Mouse (Mus musculus) myocyte (in vitro differentiated cells): ENCODE results near the gene Arf1.

ENCODE experiments used
- E2F4 ChIP-seq: IDR thresholded peaks from one replicate; pipeline ENCODE4 v1.6.1; 2011; ENCODE audit warnings: mild to moderate bottlenecking, control low read depth, moderate library complexity; ENCODE audit not compliant: insufficient read depth
- MAX ChIP-seq: IDR thresholded peaks from one replicate; pipeline ENCODE4 v1.6.1; 2011; ENCODE audit warnings: low read depth, mild to moderate bottlenecking, control low read depth
- MYOG ChIP-seq, 3 experiments: IDR thresholded peaks; one replicate each; pipeline ENCODE4 v1.6.1; 2011; ENCODE audit warnings: control low read depth in 2 of 3, low read depth in 2 of 3, mild to moderate bottlenecking in 2 of 3; ENCODE audit not compliant: insufficient read length in 2 of 3, control insufficient read depth in 1 of 3, insufficient read depth in 1 of 3
- POLR2A ChIP-seq: IDR thresholded peaks from one replicate; pipeline ENCODE4 v1.6.1; 2011; ENCODE audit warnings: low read depth, mild to moderate bottlenecking, control low read depth, moderate library complexity; ENCODE audit not compliant: insufficient read length
- REST ChIP-seq: IDR thresholded peaks from one replicate; pipeline ENCODE4 v1.6.1; 2011; ENCODE audit warnings: mild to moderate bottlenecking, control low read depth, moderate library complexity; ENCODE audit not compliant: insufficient read depth, insufficient read length
- TCF12 ChIP-seq: IDR thresholded peaks from one replicate; pipeline ENCODE4 v1.6.1; 2011; ENCODE audit warnings: mild to moderate bottlenecking, control low read depth; ENCODE audit not compliant: poor library complexity, insufficient read depth, severe bottlenecking
- USF1 ChIP-seq: IDR thresholded peaks from one replicate; pipeline ENCODE4 v1.6.1; 2011; ENCODE audit warnings: low read depth, mild to moderate bottlenecking, control low read depth, moderate library complexity

- TF ChIP-seq POLR2A (no peak), USF1 (no peak), MYOG (IDR thresholded peaks at IDR 0.05; ENCODE audit: control insufficient read depth in 1 of 3, insufficient read depth in 1 of 3, insufficient read length in 2 of 3, low read depth in 2 of 3) (no peak), REST (no peak), E2F4 (no peak), MAX (no peak), TCF12 (no peak)
Observed at GRCm38 (mm10) chr11:59243856-59244255, 15.8 kb upstream of the Arf1 start.
